Mouse (Mus musculus) bone marrow, adult 2 months (tissue): ENCODE measurements around the gene Carnmt1.
A peak's percentile ranks its signal among the peaks of the same experiment; 100 is the strongest.

Experiments
- CTCF ChIP-seq: fragments of 200-500 bp; IDR thresholded peaks from 2 replicates; pipeline ENCODE4 v1.5.1; 2011; ENCODE audit warnings: low read length, control low read depth; ENCODE audit not compliant: control insufficient read depth, insufficient read depth
- POLR2A ChIP-seq: fragments of 200-500 bp; IDR thresholded peaks from 2 replicates; pipeline ENCODE4 v1.6.1; 2011; ENCODE audit warnings: low read depth, mild to moderate bottlenecking, control low read depth, low read length, borderline replicate concordance; ENCODE audit not compliant: control insufficient read depth

GRCm38 (mm10) chr19:18716374-18716773, 45.8 kb downstream of the Carnmt1 start:
- TF ChIP-seq CTCF (0 out of 2 replicates have a peak, but pooled peaks have one; percentile 4), POLR2A (no peak)
